Mouse (Mus musculus): ENCODE results near the gene Mid1. TPM values are rescaled to one million over a fixed set of nuclear protein-coding genes. Genes with fewer than 3 reads are reported as not detected.

The Mid1 gene
- polyA plus RNA-seq, 1 experiment = 54.0 TPM

DNA sequence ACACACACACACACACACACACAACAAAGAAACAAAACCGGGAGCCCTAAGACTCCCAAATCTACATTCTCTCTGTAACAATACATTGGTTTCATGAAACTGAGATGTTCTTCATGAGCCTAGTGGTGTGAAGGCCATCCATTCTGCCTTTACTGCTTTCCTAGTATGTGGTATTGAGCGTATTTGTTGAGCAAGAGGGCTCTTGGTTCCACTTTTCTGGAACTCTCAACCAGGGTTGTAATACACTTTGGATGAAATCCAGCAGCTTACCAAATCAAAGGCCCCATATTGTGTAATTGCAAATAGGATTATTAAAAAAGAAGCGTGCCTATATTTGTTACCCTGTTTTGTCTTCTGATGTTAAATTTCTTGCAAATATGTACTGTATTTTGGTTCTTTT, 122.7 kb downstream of the Mid1 start:
- Histone ChIP-seq H3K27me3 (ENCODE audit: control insufficient read depth, insufficient read depth, insufficient read length) (no peaks in the 10 kb centered on the region), H3K79me2 (ENCODE audit: control insufficient read depth, insufficient read depth) (no peaks in the 10 kb centered on the region), H3K4me3 (no peak overlapping the region), H3ac (ENCODE audit: control insufficient read depth, insufficient read length) (no peak overlapping the region), H3K36me3 (ENCODE audit: control insufficient read depth, insufficient read depth) (no peaks in the 10 kb centered on the region), H3K4me2 (ENCODE audit: low read depth) (no peak overlapping the region)
- TF ChIP-seq E2F4 (IDR thresholded peaks at IDR 0.05; ENCODE audit: insufficient read depth) (no peak), MYOD1 (IDR thresholded peaks at IDR 0.05; ENCODE audit: control insufficient read depth in 1 of 3, insufficient read length in 2 of 3, low read depth in 2 of 3) (no peak), USF1 (IDR thresholded peaks at IDR 0.05; ENCODE audit: low read depth) (no peak), REST (IDR thresholded peaks at IDR 0.05; ENCODE audit: insufficient read depth, insufficient read length) (no peak), CEBPB (IDR thresholded peaks at IDR 0.05; ENCODE audit: insufficient read depth, poor library complexity, severe bottlenecking) (no peak), TCF12 (IDR thresholded peaks at IDR 0.05; ENCODE audit: insufficient read depth, poor library complexity, severe bottlenecking) (no peak), POLR2A (IDR thresholded peaks at IDR 0.05; ENCODE audit: insufficient read length, low read depth) (no peak), POLR2AphosphoS2 (IDR thresholded peaks at IDR 0.05; ENCODE audit: insufficient read length, low read depth) (no peak)

DNA sequence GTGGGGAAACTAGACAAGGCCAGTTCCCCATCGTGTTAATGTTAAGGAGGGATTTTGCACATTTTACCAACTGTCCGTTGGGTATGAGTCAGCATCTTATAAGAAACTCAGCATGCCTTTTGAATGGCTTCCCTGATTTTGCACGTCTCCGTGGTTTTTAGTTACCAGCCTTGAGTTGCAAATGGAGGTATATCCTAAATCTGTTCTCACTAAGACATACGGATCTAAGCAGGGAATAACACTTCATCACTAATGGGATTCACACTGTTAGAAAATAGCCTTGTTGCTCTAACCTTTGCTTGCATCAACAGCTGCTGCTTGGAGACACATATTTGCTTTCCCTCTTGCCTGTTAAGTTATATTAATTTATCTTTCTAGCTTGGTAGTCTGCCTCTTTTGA, 126.3 kb downstream of the Mid1 start:
- no peak overlapping the region for H3K4me3 ChIP-seq
- H3K27me3 ChIP-seq (ENCODE audit: control insufficient read depth, insufficient read depth, insufficient read length) = no peaks in the 10 kb centered on the region
- no peak overlapping the region for H3K4me2 ChIP-seq (ENCODE audit: low read depth)
- TF ChIP-seq USF1 (IDR thresholded peaks at IDR 0.05; ENCODE audit: low read depth) (no peak), TCF12 (IDR thresholded peaks at IDR 0.05; ENCODE audit: insufficient read depth, poor library complexity, severe bottlenecking) (no peak), TCF3 (IDR thresholded peaks at IDR 0.05; ENCODE audit: insufficient read length, low read depth) (no peak), MYOD1 (IDR thresholded peaks at IDR 0.05; ENCODE audit: control insufficient read depth in 1 of 3, insufficient read length in 2 of 3, low read depth in 2 of 3) (no peak), MYOG (IDR thresholded peaks at IDR 0.05; ENCODE audit: control insufficient read depth in 1 of 3, insufficient read depth in 1 of 3, insufficient read length in 2 of 3, low read depth in 2 of 3) (no peak), SRF (IDR thresholded peaks at IDR 0.05; ENCODE audit: control insufficient read depth, insufficient read length, low read depth) (no peak), POLR2A (IDR thresholded peaks at IDR 0.05; ENCODE audit: insufficient read length, low read depth) (no peak)
- H3K36me3 ChIP-seq (ENCODE audit: control insufficient read depth, insufficient read depth) = no peaks in the 10 kb centered on the region
- H3K79me2 ChIP-seq (ENCODE audit: control insufficient read depth, insufficient read depth) = no peaks in the 10 kb centered on the region
- no peak overlapping the region for H3ac ChIP-seq (ENCODE audit: control insufficient read depth, insufficient read length)

DNA sequence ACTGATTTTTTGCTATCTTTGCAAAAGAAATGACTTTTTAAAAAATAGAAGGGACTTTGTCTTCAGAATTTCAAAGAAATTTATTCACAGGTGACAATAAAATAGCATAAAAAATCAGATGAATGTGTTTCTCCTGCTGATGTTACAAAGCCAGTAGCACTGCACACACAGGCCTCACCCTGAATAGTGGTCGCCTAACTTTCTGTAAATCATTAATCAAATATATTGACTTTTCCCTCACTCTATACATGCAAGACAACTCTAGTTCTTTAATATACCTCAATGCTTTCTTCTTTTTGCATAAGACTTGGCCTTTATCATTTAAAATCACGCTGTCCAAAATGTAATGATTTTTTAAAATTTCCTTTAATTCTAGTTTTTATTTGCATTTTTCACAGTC, 126.8 kb downstream of the Mid1 start:
- Histone ChIP-seq H3K4me2 (ENCODE audit: low read depth) (no peak overlapping the region), H3K79me2 (ENCODE audit: control insufficient read depth, insufficient read depth) (no peaks in the 10 kb centered on the region), H3K27me3 (ENCODE audit: control insufficient read depth, insufficient read depth, insufficient read length) (no peaks in the 10 kb centered on the region), H3K4me3 (no peak overlapping the region), H3K36me3 (ENCODE audit: control insufficient read depth, insufficient read depth) (no peaks in the 10 kb centered on the region), H3ac (ENCODE audit: control insufficient read depth, insufficient read length) (no peak overlapping the region)
- TF ChIP-seq USF1 (IDR thresholded peaks at IDR 0.05; ENCODE audit: low read depth) (no peak), MAX (IDR thresholded peaks at IDR 0.05; ENCODE audit: low read depth) (no peak), E2F4 (IDR thresholded peaks at IDR 0.05; ENCODE audit: insufficient read depth) (no peak), MYOG (IDR thresholded peaks at IDR 0.05; ENCODE audit: control insufficient read depth in 1 of 3, insufficient read depth in 1 of 3, insufficient read length in 2 of 3, low read depth in 2 of 3) (no peak), SRF (IDR thresholded peaks at IDR 0.05; ENCODE audit: control insufficient read depth, insufficient read length, low read depth) (no peak), TCF12 (IDR thresholded peaks at IDR 0.05; ENCODE audit: insufficient read depth, poor library complexity, severe bottlenecking) (no peak), POLR2A (IDR thresholded peaks at IDR 0.05; ENCODE audit: insufficient read length, low read depth) (no peak), CEBPB (IDR thresholded peaks at IDR 0.05; ENCODE audit: insufficient read depth, poor library complexity, severe bottlenecking) (no peak)

GRCm38 (mm10) chrX:169813673-169814072, 128.7 kb downstream of the Mid1 start:
- TF ChIP-seq TCF3 (IDR thresholded peaks at IDR 0.05; ENCODE audit: insufficient read length, low read depth) = no peak
- no peak for TF ChIP-seq MYOD1 (IDR thresholded peaks at IDR 0.05; ENCODE audit: control insufficient read depth in 1 of 3, insufficient read length in 2 of 3, low read depth in 2 of 3)
- Histone ChIP-seq H3ac (ENCODE audit: control insufficient read depth, insufficient read length) (no peak overlapping the region), H3K36me3 (ENCODE audit: control insufficient read depth, insufficient read depth) (no peaks in the 10 kb centered on the region), H3K79me2 (ENCODE audit: control insufficient read depth, insufficient read depth) (no peaks in the 10 kb centered on the region), H3K4me2 (ENCODE audit: low read depth) (no peak overlapping the region), H3K27me3 (ENCODE audit: control insufficient read depth, insufficient read depth, insufficient read length) (no peaks in the 10 kb centered on the region), H3K4me3 (no peak overlapping the region)

DNA sequence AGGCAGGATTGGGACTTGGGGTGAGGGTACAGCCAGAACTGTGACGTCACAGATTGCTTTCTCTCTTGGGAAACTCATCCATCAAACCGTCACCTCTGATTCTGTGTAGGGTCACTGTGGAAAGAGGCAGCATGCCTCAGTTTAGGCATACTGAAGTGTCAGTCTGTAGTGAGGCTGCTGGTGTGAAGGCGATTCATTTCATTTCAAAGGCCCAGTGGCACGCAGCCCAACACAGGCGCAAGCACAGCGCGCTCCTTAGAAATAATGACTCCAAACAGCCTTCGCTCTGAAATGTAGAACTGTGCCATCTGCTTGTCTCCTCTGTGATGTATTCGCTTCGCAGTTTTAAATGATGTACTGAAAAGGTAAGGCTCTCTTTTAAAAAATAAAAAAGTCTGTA, 141.9 kb downstream of the Mid1 start:
- TF ChIP-seq SRF (IDR thresholded peaks at IDR 0.05; ENCODE audit: control insufficient read depth, insufficient read length, low read depth) = no peak
- no peak for TF ChIP-seq REST (IDR thresholded peaks at IDR 0.05; ENCODE audit: insufficient read depth, insufficient read length)
- TF ChIP-seq POLR2A (IDR thresholded peaks at IDR 0.05; ENCODE audit: insufficient read length, low read depth) = no peak
- no peak for TF ChIP-seq MYOD1 (IDR thresholded peaks at IDR 0.05; ENCODE audit: control insufficient read depth in 1 of 3, insufficient read length in 2 of 3, low read depth in 2 of 3)
- TF ChIP-seq POLR2AphosphoS2 (IDR thresholded peaks at IDR 0.05; ENCODE audit: insufficient read length, low read depth) = no peak
- no peak for TF ChIP-seq USF1 (IDR thresholded peaks at IDR 0.05; ENCODE audit: low read depth)
- TF ChIP-seq E2F4 (IDR thresholded peaks at IDR 0.05; ENCODE audit: insufficient read depth) = no peak
- no peak for TF ChIP-seq MAX (IDR thresholded peaks at IDR 0.05; ENCODE audit: low read depth)
- no peaks in the 10 kb centered on the region for H3K27me3 ChIP-seq (ENCODE audit: control insufficient read depth, insufficient read depth, insufficient read length)
- no peak overlapping the region for H3ac ChIP-seq (ENCODE audit: control insufficient read depth, insufficient read length)
- no peaks in the 10 kb centered on the region for H3K36me3 ChIP-seq (ENCODE audit: control insufficient read depth, insufficient read depth)
- H3K4me2 ChIP-seq (ENCODE audit: low read depth) = no peak overlapping the region
- H3K4me3 ChIP-seq = no peak overlapping the region
- H3K79me2 ChIP-seq (ENCODE audit: control insufficient read depth, insufficient read depth) = no peaks in the 10 kb centered on the region

All from myocyte (in vitro differentiated cells).